Mouse (Mus musculus) midbrain, embryonic 14.5 days (tissue): ENCODE measurements at regions not wholly inside any gene's neighbourhood (a gene's known extent, or its start where the extent isn't known, plus 50 kb on each side); places are given as distances from the start of the nearest gene placed in this dataset.

Experiments
- ATAC-seq: fragments of 200-750 bp; cut with Nextera tagmentation; 2 replicates; pipeline ENCODE4 v1.8.0; 2017; ENCODE audit warnings: moderate number of reproducible peaks, moderate library complexity; ENCODE audit not compliant: low FRiP score, low TSS enrichment
- DNase-seq: peaks from one replicate; pipeline ENCODE4 v3.0.0-alpha.2; 2015
- H3K27ac ChIP-seq: fragments of 300-500 bp; sonication (generic); replicated peaks from 2 replicates; pipeline ENCODE4 v1.5.1; 2014; ENCODE audit warnings: mild to moderate bottlenecking, low read depth, low read length, moderate library complexity
- H3K27me3 ChIP-seq: fragments of 300-500 bp; sonication (generic); 2 replicates; pipeline ENCODE4 v1.6.1; 2014; ENCODE audit warnings: low read length, control low read depth, mixed read lengths; ENCODE audit not compliant: control insufficient read depth, insufficient read depth
- H3K36me3 ChIP-seq: fragments of 300-500 bp; sonication (generic); 2 replicates; pipeline ENCODE4 v1.6.1; 2014; ENCODE audit warnings: low read length, control low read depth; ENCODE audit not compliant: control insufficient read depth, insufficient read depth
- H3K4me1 ChIP-seq: fragments of 300-500 bp; sonication (generic); 2 replicates; pipeline ENCODE4 v1.6.1; 2014; ENCODE audit warnings: mild to moderate bottlenecking, antibody characterized with exemption, low read length, control low read depth; ENCODE audit not compliant: control insufficient read depth, insufficient read depth
- H3K4me2 ChIP-seq: fragments of 300-500 bp; sonication (generic); 2 replicates; pipeline ENCODE4 v1.6.1; 2014; ENCODE audit warnings: mild to moderate bottlenecking, low read length, moderate library complexity
- H3K4me3 ChIP-seq: fragments of 300-500 bp; sonication (generic); replicated peaks from 2 replicates; pipeline ENCODE4 v1.5.1; 2014; ENCODE audit warnings: low read depth, low read length
- H3K9ac ChIP-seq: fragments of 300-500 bp; sonication (generic); replicated peaks from 2 replicates; pipeline ENCODE4 v1.6.1; 2014; ENCODE audit warnings: mild to moderate bottlenecking, low read length, moderate library complexity
- H3K9me3 ChIP-seq: fragments of 300-500 bp; sonication (generic); 2 replicates; pipeline ENCODE4 v1.6.1; 2016; ENCODE audit warnings: low read length, control low read depth, mixed read lengths; ENCODE audit not compliant: control insufficient read depth
- WGBS: fragments of 180-500 bp; shearing (Covaris S2); extraction: QIAGEN DNeasy Blood & Tissue Kit; methylation state at CpG from one replicate; pipeline ENCODE4 v1.1.7; 2014; 5-methylcytosine and 5-hydroxymethylcytosine counted together

DNA sequence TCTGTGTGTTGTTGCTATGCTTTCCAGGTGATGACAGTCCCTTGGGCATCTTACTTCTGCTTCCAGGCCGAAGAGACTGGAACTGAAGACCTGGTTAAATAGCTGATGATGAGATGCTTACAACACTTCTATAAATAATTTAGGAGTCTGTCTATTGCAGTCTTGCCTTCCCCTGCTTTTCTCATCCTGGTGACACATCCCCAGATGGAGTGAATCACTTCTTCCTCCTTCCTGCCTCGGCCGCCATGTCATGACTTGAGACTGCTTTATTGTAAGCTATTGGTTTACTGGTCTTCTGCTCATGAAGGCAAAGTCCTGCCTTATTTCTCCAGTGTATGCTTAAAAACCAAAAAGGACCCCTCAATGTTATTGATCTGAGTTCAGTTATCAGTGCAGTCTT, 62.1 kb upstream of the Fndc3b start:
- Histone ChIP-seq H3K4me1 (no peaks in the 10 kb centered on the region), H3K27ac (no peak overlapping the region), H3K27me3 (no peaks in the 10 kb centered on the region), H3K9me3 (no peaks in the 10 kb centered on the region), H3K9ac (no peak overlapping the region), H3K4me3 (no peak overlapping the region), H3K36me3 (no peaks in the 10 kb centered on the region), H3K4me2 (no peak overlapping the region)
- WGBS, result 87% methylated on average over 3 of the region's 3 CpGs
- ATAC-seq (no peak), DNase-seq (no peak)

- no peak overlapping the region for H3K27ac ChIP-seq
- no peaks in the 10 kb centered on the region for H3K9me3 ChIP-seq
- H3K27me3 ChIP-seq, result no peaks in the 10 kb centered on the region
- WGBS, result 88% methylated on average over 5 of the region's 5 CpGs
- no peak overlapping the region for H3K9ac ChIP-seq
- H3K4me1 ChIP-seq, result no peaks in the 10 kb centered on the region
- no peak overlapping the region for H3K4me2 ChIP-seq
- no peak overlapping the region for H3K4me3 ChIP-seq
- H3K36me3 ChIP-seq, result no peaks in the 10 kb centered on the region
- ATAC-seq, result no peak
- DNase-seq, result no peak
These were observed 58.3 kb upstream of the Fndc3b start for GRCm38 (mm10) chr3:27769438-27769837.

DNA sequence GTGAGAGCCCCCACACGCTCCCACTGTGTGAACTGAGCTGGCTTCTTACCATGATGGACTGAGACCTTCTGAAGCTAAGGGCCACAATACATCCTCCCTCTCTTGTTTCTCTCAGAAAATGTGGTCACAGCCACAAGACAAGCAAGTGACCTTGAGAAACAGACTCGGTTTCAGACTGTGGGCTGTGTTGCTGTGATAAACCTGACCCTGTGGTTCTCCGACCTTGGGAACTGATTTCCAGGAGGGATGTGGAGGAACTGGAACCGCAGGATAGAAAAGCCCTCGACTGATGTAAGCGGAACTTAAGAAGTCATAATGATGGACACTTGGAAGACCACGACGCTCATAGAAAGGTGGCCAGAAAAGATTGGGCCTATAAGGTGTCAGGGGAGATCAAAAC, 56.1 kb upstream of the Fndc3b start:
- no peak overlapping the region for H3K4me2 ChIP-seq
- H3K4me3 ChIP-seq, result no peak overlapping the region
- ATAC-seq (no peak), DNase-seq (no peak)
- no peaks in the 10 kb centered on the region for H3K36me3 ChIP-seq
- no peaks in the 10 kb centered on the region for H3K27me3 ChIP-seq
- H3K9me3 ChIP-seq, result no peaks in the 10 kb centered on the region
- no peak overlapping the region for H3K9ac ChIP-seq
- 81% methylated on average over 8 of the region's 8 CpGs for WGBS
- H3K27ac ChIP-seq, result no peak overlapping the region
- no peaks in the 10 kb centered on the region for H3K4me1 ChIP-seq

- DNase-seq (no peak), ATAC-seq (no peak; the same call in 1 of the 2 replicates)
- no peak overlapping the region for H3K9ac ChIP-seq
- H3K36me3 ChIP-seq, result no peaks in the 10 kb centered on the region
- no peak overlapping the region for H3K4me2 ChIP-seq
- H3K27ac ChIP-seq, result no peak overlapping the region
- no peak overlapping the region for H3K4me3 ChIP-seq
- no peaks in the 10 kb centered on the region for H3K9me3 ChIP-seq
- WGBS, result 31% methylated on average over 6 of the region's 6 CpGs
- H3K4me1 ChIP-seq, result no peaks in the 10 kb centered on the region
- no peaks in the 10 kb centered on the region for H3K27me3 ChIP-seq
These were observed 55.3 kb upstream of the Fndc3b start for GRCm38 (mm10) chr3:27766421-27766820.

DNA sequence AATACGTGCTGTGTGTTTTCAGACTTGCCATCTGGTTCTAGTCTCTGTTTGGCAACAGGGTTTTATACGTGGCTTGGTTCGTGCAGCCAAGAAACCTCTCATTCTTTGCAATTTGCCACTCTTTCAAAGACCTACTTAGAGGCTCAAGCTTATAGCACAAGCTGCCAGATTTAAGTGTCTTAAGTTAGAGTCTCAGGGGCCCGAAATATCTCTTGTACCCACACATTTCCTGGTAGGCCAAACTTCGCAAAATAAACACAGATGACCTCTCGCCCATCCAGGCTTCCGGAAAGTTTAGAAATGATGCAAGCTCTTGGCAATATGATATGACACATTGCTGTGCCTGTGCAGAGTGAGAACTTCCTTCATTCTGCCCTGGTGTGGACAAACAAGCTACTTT, 54.8 kb upstream of the Fndc3b start:
- no peaks in the 10 kb centered on the region for H3K27me3 ChIP-seq
- no peak overlapping the region for H3K4me3 ChIP-seq
- no peak overlapping the region for H3K4me2 ChIP-seq
- no peaks in the 10 kb centered on the region for H3K36me3 ChIP-seq
- WGBS, result 82% methylated on average over 7 of the region's 7 CpGs
- no peaks in the 10 kb centered on the region for H3K4me1 ChIP-seq
- no peak overlapping the region for H3K9ac ChIP-seq
- DNase-seq (no peak), ATAC-seq (no peak)
- H3K27ac ChIP-seq, result no peak overlapping the region
- H3K9me3 ChIP-seq, result no peaks in the 10 kb centered on the region

DNA sequence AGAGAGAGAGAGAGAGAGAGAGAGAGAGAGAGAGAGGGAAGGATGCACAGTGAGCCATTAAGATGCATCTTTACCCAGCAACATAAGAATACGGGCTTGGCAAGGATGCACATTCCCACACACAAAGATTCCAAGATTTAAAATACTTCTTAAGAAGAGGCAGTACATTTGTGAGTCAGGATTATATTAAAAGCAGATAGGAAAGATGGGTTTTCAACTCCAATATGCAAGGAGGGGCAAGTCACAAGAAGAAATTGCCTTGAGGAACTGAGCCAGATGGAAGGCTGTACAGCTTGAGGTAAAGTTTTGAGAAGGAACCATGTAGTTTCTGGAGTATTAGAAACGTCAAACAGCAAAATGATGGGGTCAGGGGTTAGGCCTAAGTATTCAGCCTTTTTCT, 53.4 kb upstream of the Fndc3b start:
- Histone ChIP-seq H3K9me3 (no peaks in the 10 kb centered on the region), H3K4me2 (no peak overlapping the region), H3K36me3 (no peaks in the 10 kb centered on the region), H3K4me3 (no peak overlapping the region), H3K4me1 (no peaks in the 10 kb centered on the region), H3K27me3 (no peaks in the 10 kb centered on the region), H3K9ac (no peak overlapping the region), H3K27ac (no peak overlapping the region)
- DNase-seq (no peak), ATAC-seq (no peak)
- 78% methylated on average over 2 of the region's 2 CpGs for WGBS

GRCm38 (mm10) chr3:27761031-27761430, 49.9 kb upstream of the Fndc3b start:
- Histone ChIP-seq H3K27ac (no peak overlapping the region), H3K4me3 (no peak overlapping the region), H3K27me3 (no peaks in the 10 kb centered on the region), H3K4me2 (no peak overlapping the region), H3K4me1 (no peaks in the 10 kb centered on the region), H3K36me3 (no peaks in the 10 kb centered on the region), H3K9ac (no peak overlapping the region), H3K9me3 (no peaks in the 10 kb centered on the region)
- DNase-seq, result no peak
- 78% methylated on average over 2 of the region's 2 CpGs for WGBS
- no peak for ATAC-seq
